Mouse (Mus musculus): ENCODE results near the gene Dse.

DNA sequence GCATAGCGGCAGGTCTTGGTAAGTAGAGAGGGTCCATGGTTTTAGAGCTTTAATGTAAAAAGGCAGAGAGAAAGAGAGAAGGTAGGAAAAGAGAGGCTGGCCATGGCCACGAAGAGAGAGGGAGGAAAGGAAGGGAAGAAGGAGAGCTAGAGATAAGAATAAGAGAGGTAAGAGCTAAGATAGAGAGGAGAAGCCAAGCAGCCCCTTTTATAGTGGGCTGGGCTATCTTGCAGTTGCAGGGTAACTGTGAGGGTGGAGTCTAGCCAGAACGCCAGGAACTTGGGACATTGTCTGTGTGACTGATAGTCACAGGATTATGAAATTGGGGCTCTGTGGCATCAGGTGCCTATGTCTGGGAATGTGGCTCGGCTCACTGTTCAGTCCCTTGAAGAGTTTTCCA lies 31.0 kb upstream of the Dse start:
- TF ChIP-seq GATA1 (IDR thresholded peaks at IDR 0.05; ENCODE audit: low read length), result no peak
- 0 out of 3 replicates have a peak, but pooled peaks have one; percentile 9 for TF ChIP-seq TAL1 (IDR thresholded peaks at IDR 0.05; ENCODE audit: low read length)
